Mouse (Mus musculus) embryonic fibroblast, embryonic 13.5 days (primary cell): Measurements from ENCODE around the gene Chst3. TPM values are rescaled to one million over a fixed set of nuclear protein-coding genes. Genes with fewer than 3 reads are reported as not detected.
"Not testable (repeated sequence)": the region's sequence is repeated elsewhere in the genome, so short reads cannot be mapped to it uniquely, and the experiment has no call there.

ENCODE experiments used
- H3K27ac ChIP-seq: 2 replicates; pipeline ENCODE4 v1.5.1; 2012; ENCODE audit warnings: low read length, control low read depth, inconsistent platforms; ENCODE audit not compliant: insufficient read depth
- H3K4me1 ChIP-seq: 2 replicates; pipeline ENCODE4 v1.6.1; 2011; ENCODE audit warnings: low read length; ENCODE audit not compliant: control insufficient read depth, insufficient read depth
- H3K4me3 ChIP-seq: 2 replicates; pipeline ENCODE4 v1.5.1; 2011; ENCODE audit warnings: mild to moderate bottlenecking, control low read depth, low read length; ENCODE audit not compliant: insufficient read depth
- CTCF ChIP-seq: IDR thresholded peaks from 2 replicates; pipeline ENCODE4 v1.5.1; 2011; ENCODE audit warnings: mild to moderate bottlenecking, control low read depth, low read length, moderate library complexity, borderline replicate concordance; ENCODE audit not compliant: insufficient read depth
- POLR2A ChIP-seq: IDR thresholded peaks from 2 replicates; pipeline ENCODE4 v1.6.1; 2011; ENCODE audit warnings: low read depth, mild to moderate bottlenecking, control low read depth, low read length, moderate library complexity
- polyA plus RNA-seq: library from polyadenylated mRNA; stranded (reverse); fragments of >200 nt; gene quantifications from 2 replicates; pipeline ENCODE4 v1.2.4, GENCODE M21; 2011; ENCODE audit warnings: low read depth; ENCODE audit not compliant: missing spikeins, insufficient read length

The Chst3 gene
- polyA plus RNA-seq, 1 experiment, result 0.63 TPM

- H3K4me1 ChIP-seq, result no peaks in the 10 kb centered on the region
- no peak overlapping the region for H3K27ac ChIP-seq
- TF ChIP-seq CTCF (no peak), POLR2A (no peak)
- H3K4me3 ChIP-seq, result no peak overlapping the region
Observed at GRCm38 (mm10) chr10:60234006-60234405, 14.9 kb upstream of the Chst3 start.

GRCm38 (mm10) chr10:60230321-60231088, 11.4 kb upstream of the Chst3 start:
- no peak for TF ChIP-seq CTCF
- TF ChIP-seq POLR2A, result no peak
- no peaks in the 10 kb centered on the region for H3K4me1 ChIP-seq
- no peak overlapping the region for H3K4me3 ChIP-seq
- H3K27ac ChIP-seq, result no peak overlapping the region

- no peak overlapping the region for H3K27ac ChIP-seq
- TF ChIP-seq CTCF (no peak), POLR2A (no peak)
- no peak overlapping the region for H3K4me3 ChIP-seq
- no peaks in the 10 kb centered on the region for H3K4me1 ChIP-seq
Observed at GRCm38 (mm10) chr10:60229113-60229512, 10.1 kb upstream of the Chst3 start.

GRCm38 (mm10) chr10:60227666-60228065, 8.6 kb upstream of the Chst3 start:
- Histone ChIP-seq H3K27ac (no peak overlapping the region), H3K4me3 (no peak overlapping the region), H3K4me1 (no peaks in the 10 kb centered on the region)
- no peak for TF ChIP-seq CTCF
- no peak for TF ChIP-seq POLR2A

- H3K27ac ChIP-seq, result no peak overlapping the region
- H3K4me1 ChIP-seq, result no peaks in the 10 kb centered on the region
- TF ChIP-seq POLR2A (no peak), CTCF (no peak)
- H3K4me3 ChIP-seq, result no peak overlapping the region
Observed at GRCm38 (mm10) chr10:60224601-60225000, 5.5 kb upstream of the Chst3 start.

- not testable (repeated sequence) for H3K4me1 ChIP-seq, H3K4me3 ChIP-seq, H3K27ac ChIP-seq
Observed at GRCm38 (mm10) chr10:60221571-60222259, 2.7 kb upstream of the Chst3 start.

GRCm38 (mm10) chr10:60220607-60221006, 1.5 kb upstream of the Chst3 start:
- no peak for TF ChIP-seq CTCF
- no peak for TF ChIP-seq POLR2A
- Histone ChIP-seq H3K4me1 (no peaks in the 10 kb centered on the region), H3K4me3 (no peak overlapping the region), H3K27ac (no peak overlapping the region)

GRCm38 (mm10) chr10:60220042-60220523, 1.0 kb upstream of the Chst3 start:
- Histone ChIP-seq H3K4me3 (no peak overlapping the region), H3K4me1 (no peaks in the 10 kb centered on the region), H3K27ac (no peak overlapping the region)
- TF ChIP-seq CTCF (no peak), POLR2A (no peak)

- peak overlapping the region; percentile 29 for H3K4me3 ChIP-seq
- no peaks in the 10 kb centered on the region for H3K4me1 ChIP-seq
- TF ChIP-seq CTCF, result no peak
- no peak for TF ChIP-seq POLR2A
- H3K27ac ChIP-seq, result no peak overlapping the region
Observed at GRCm38 (mm10) chr10:60218033-60218590, 948 bp downstream of the Chst3 start.

- Histone ChIP-seq H3K4me1 (no peaks in the 10 kb centered on the region), H3K4me3 (no peak overlapping the region), H3K27ac (no peak overlapping the region)
- no peak for TF ChIP-seq CTCF
- TF ChIP-seq POLR2A, result no peak
Observed at GRCm38 (mm10) chr10:60216331-60217095, 2.5 kb downstream of the Chst3 start.
